Mouse (Mus musculus) midbrain, embryonic 13.5 days (tissue): ENCODE data around the gene Olfr1408. TPM values are rescaled to one million over a fixed set of nuclear protein-coding genes. Genes with fewer than 3 reads are reported as not detected.

Source experiments
- ATAC-seq: fragments of 200-750 bp; cut with Nextera tagmentation; 2 replicates; pipeline ENCODE4 v1.8.0; 2017; ENCODE audit warnings: mild to moderate bottlenecking, moderate TSS enrichment, moderate library complexity
- H3K27ac ChIP-seq: fragments of 300-500 bp; sonication (generic); 2 replicates; pipeline ENCODE4 v1.5.1; 2015; ENCODE audit warnings: inconsistent platforms, mild to moderate bottlenecking, moderate library complexity
- H3K27me3 ChIP-seq: fragments of 300-500 bp; sonication (generic); 2 replicates; pipeline ENCODE4 v1.6.1; 2015; ENCODE audit warnings: mild to moderate bottlenecking, inconsistent platforms
- H3K36me3 ChIP-seq: fragments of 300-500 bp; sonication (generic); 2 replicates; pipeline ENCODE4 v1.6.1; 2015; ENCODE audit warnings: mild to moderate bottlenecking, inconsistent platforms
- H3K4me1 ChIP-seq: fragments of 300-500 bp; sonication (generic); replicated peaks from 2 replicates; pipeline ENCODE4 v1.6.1; 2015; ENCODE audit warnings: inconsistent platforms
- H3K4me2 ChIP-seq: fragments of 300-500 bp; sonication (generic); replicated peaks from 2 replicates; pipeline ENCODE4 v1.6.1; 2015; ENCODE audit warnings: moderate library complexity, mild to moderate bottlenecking, inconsistent platforms
- H3K4me3 ChIP-seq: fragments of 300-500 bp; sonication (generic); replicated peaks from 2 replicates; pipeline ENCODE4 v1.5.1; 2015; ENCODE audit warnings: mild to moderate bottlenecking, inconsistent platforms
- H3K9ac ChIP-seq: fragments of 300-500 bp; sonication (generic); replicated peaks from 2 replicates; pipeline ENCODE4 v1.6.1; 2015; ENCODE audit warnings: mild to moderate bottlenecking, inconsistent platforms
- H3K9me3 ChIP-seq: fragments of 300-500 bp; sonication (generic); 2 replicates; pipeline ENCODE4 v1.6.1; 2016; ENCODE audit warnings: mild to moderate bottlenecking, inconsistent platforms
- WGBS: fragments of 180-500 bp; shearing (Covaris S2); methylation state at CpG from one replicate; pipeline ENCODE4 v1.1.7; 2015; 5-methylcytosine and 5-hydroxymethylcytosine counted together
- polyA plus RNA-seq: library from polyadenylated mRNA; unstranded; fragments of >200 nt; fragmentation: Nextera tagmentation; extraction: Ambion mirVana; gene quantifications from 2 replicates; pipeline ENCODE4 v1.2.1, GENCODE M21; 2015

Gene Olfr1408
- not detected in 2 replicates for polyA plus RNA-seq

DNA sequence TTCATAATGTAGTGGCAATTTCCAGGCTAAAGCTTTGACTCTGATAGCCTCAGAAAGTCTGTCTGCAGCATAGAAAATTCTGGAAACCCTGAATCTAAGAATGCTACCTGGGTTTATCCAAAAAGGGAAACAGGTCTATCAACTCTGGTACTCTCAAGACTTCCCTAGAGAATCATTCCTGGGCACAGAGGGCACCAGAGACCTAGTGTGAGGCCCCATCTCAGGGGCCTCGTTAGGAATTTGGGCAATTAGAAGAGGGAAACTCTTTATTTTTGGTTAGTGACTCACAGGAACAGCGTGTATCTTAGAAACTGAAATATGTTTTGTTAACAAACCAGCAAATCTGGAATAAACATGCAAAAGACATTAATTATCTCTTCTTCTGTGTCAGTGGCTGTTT, at the start of gene Olfr1408:
TSS of gene Olfr1408 (minus strand) at position 101 of the 400 bp plus-strand sequence.
- 77% methylated on average over 2 of the region's 2 CpGs for WGBS
- no peaks in the 10 kb centered on the region for H3K9me3 ChIP-seq
- no peak within 1 kb of the TSS for H3K4me2 ChIP-seq
- H3K27ac ChIP-seq: no peak within 1 kb of the TSS
- H3K9ac ChIP-seq: no peak within 1 kb of the TSS
- no peak for ATAC-seq
- H3K27me3 ChIP-seq: no peaks in the 10 kb centered on the region
- no peak within 1 kb of the TSS for H3K4me3 ChIP-seq
- H3K36me3 ChIP-seq: no peaks in the 10 kb centered on the region
- no peaks in the 10 kb centered on the region for H3K4me1 ChIP-seq

DNA sequence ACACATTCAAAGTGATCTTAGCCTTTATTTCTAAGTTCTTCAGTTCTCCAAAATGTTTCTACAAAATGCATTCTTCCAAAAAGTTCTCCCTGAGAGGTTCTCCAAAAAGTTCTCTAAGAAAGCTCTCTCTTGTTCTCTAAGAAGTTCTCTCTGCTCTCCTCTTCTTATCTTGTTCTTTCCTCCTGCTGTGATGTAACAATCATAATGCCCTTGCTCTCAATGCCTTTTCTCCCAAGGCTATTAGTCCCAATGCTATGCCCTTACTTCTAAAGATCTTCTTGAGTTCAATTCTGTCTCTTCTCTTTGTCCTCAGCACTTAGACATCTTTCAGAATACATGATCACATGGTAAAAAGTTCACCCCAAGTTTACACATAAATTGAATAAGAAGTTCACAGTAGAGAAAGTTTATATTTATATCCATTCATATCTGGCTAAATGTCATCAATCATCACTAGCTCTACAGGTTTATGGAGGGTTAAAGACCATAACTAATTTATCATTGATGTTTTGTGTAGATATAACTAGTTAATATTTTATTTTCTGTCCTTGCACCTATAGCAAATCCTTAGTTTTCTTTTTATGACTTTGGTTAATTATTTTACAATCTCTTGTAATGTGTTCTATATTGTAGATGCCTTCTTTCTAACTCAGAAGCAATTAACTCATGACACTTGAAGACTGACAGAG, 37.1 kb upstream of the Olfr1408 start:
- Histone ChIP-seq H3K4me3 (no peak overlapping the region), H3K36me3 (no peaks in the 10 kb centered on the region), H3K27me3 (no peaks in the 10 kb centered on the region), H3K9me3 (no peaks in the 10 kb centered on the region), H3K9ac (no peak overlapping the region), H3K4me1 (no peaks in the 10 kb centered on the region), H3K4me2 (no peak overlapping the region), H3K27ac (no peak overlapping the region)
- no peak for ATAC-seq

Other genes with a start within 250 kb of the Olfr1408 start
- not detected in 2 replicates for gene Apcs, start 242.3 kb downstream of the Olfr1408 start, polyA plus RNA-seq
- gene Olfr16, start 187.0 kb downstream of the Olfr1408 start, polyA plus RNA-seq: not detected in 2 replicates
- not detected in 2 replicates for gene Olfr1406, start 53.3 kb upstream of the Olfr1408 start, polyA plus RNA-seq
- gene Olfr218, start 60.4 kb upstream of the Olfr1408 start, polyA plus RNA-seq: not detected in 2 replicates
- gene Olfr1404, start 75.0 kb upstream of the Olfr1408 start, polyA plus RNA-seq: not detected in 2 replicates
- not detected in 2 replicates for gene Fcer1a, start 89.8 kb upstream of the Olfr1408 start, polyA plus RNA-seq
- gene Olfr418, start 128.6 kb upstream of the Olfr1408 start, polyA plus RNA-seq: not detected in 2 replicates
- not detected in 2 replicates for gene Mptx2, start 140.4 kb upstream of the Olfr1408 start, polyA plus RNA-seq
- 14.0 and 14.8 TPM in 2 replicates for gene Ackr1, start 196.4 kb upstream of the Olfr1408 start, polyA plus RNA-seq
- 2.6 and 3.3 TPM in 2 replicates for gene Aim2, start 213.5 kb upstream of the Olfr1408 start, polyA plus RNA-seq
- 44.1 and 49.5 TPM in 2 replicates for gene Cadm3, start 230.3 kb upstream of the Olfr1408 start, polyA plus RNA-seq